Mouse (Mus musculus) liver, embryonic 14.5 days (tissue): Measurements from ENCODE around the gene Tlr4. TPM values are rescaled to one million over a fixed set of nuclear protein-coding genes. Genes with fewer than 3 reads are reported as not detected.

ENCODE experiments used
- ATAC-seq: fragments of 200-750 bp; cut with Nextera tagmentation; 2 replicates; pipeline ENCODE4 v1.8.0; 2017; ENCODE audit warnings: moderate number of reproducible peaks, mild to moderate bottlenecking, moderate library complexity; ENCODE audit not compliant: insufficient read depth
- DNase-seq, 3 experiments: peaks; one replicate each; pipeline ENCODE4 v3.0.0-alpha.2; 2012 to 2013; ENCODE audit warnings: low read depth in 3 of 3, low spot score in 3 of 3
- H3K27ac ChIP-seq: fragments of 300-500 bp; sonication (generic); 2 replicates; pipeline ENCODE4 v1.5.1; 2014; ENCODE audit warnings: moderate library complexity, mild to moderate bottlenecking, control low read depth, inconsistent platforms
- H3K27me3 ChIP-seq: fragments of 300-500 bp; sonication (generic); 2 replicates; pipeline ENCODE4 v1.6.1; 2014; ENCODE audit warnings: mild to moderate bottlenecking, low read length, moderate library complexity; ENCODE audit not compliant: control insufficient read depth, insufficient read depth
- H3K36me3 ChIP-seq: fragments of 300-500 bp; sonication (generic); replicated peaks from 2 replicates; pipeline ENCODE4 v1.6.1; 2014; ENCODE audit warnings: low read depth; ENCODE audit not compliant: control insufficient read depth, insufficient read depth
- H3K4me1 ChIP-seq, 2 experiments: fragments of 200-500 bp in 1 of 2; fragments of 300-500 bp in 1 of 2; sonication (generic) in 1 of 2; replicated peaks; 2 replicates each; pipeline ENCODE4 v1.6.1; 2012 to 2014; ENCODE audit warnings: antibody characterized with exemption in 1 of 2, inconsistent platforms in 1 of 2, low read length in 1 of 2; ENCODE audit not compliant: control insufficient read depth in 2 of 2, insufficient read depth in 2 of 2
- H3K4me2 ChIP-seq: fragments of 300-500 bp; sonication (generic); 2 replicates; pipeline ENCODE4 v1.6.1; 2014; ENCODE audit warnings: low read depth, mild to moderate bottlenecking, control low read depth, moderate library complexity
- H3K4me3 ChIP-seq, 2 experiments: fragments of 200-500 bp in 1 of 2; fragments of 300-500 bp in 1 of 2; sonication (generic) in 1 of 2; 2 replicates each; pipeline ENCODE4 v1.5.1; 2012 to 2014; ENCODE audit warnings: low read depth in 2 of 2, low read length in 2 of 2, mild to moderate bottlenecking in 2 of 2, control low read depth in 1 of 2, inconsistent platforms in 1 of 2, moderate library complexity in 1 of 2; ENCODE audit not compliant: insufficient read depth in 1 of 2
- H3K9ac ChIP-seq: fragments of 300-500 bp; sonication (generic); replicated peaks from 2 replicates; pipeline ENCODE4 v1.6.1; 2014; ENCODE audit warnings: mild to moderate bottlenecking, control low read depth, moderate library complexity
- H3K9me3 ChIP-seq: fragments of 300-500 bp; sonication (generic); 2 replicates; pipeline ENCODE4 v1.6.1; 2016; ENCODE audit warnings: low read length, mixed read lengths; ENCODE audit not compliant: control insufficient read depth
- CTCF ChIP-seq: IDR thresholded peaks from 2 replicates; pipeline ENCODE4 v1.5.1; 2016; ENCODE audit warnings: antibody characterized with exemption, low read depth, control low read depth
- EP300 ChIP-seq: IDR thresholded peaks from 2 replicates; pipeline ENCODE4 v1.6.1; 2016; ENCODE audit warnings: antibody characterized with exemption, low read depth
- WGBS: fragments of 180-500 bp; shearing (Covaris S2); extraction: QIAGEN DNeasy Blood & Tissue Kit; methylation state at CpG from one replicate; pipeline ENCODE4 v1.1.7; 2014; ENCODE audit not compliant: insufficient replicate concordance; 5-methylcytosine and 5-hydroxymethylcytosine counted together
- polyA plus RNA-seq, 2 experiments: library from polyadenylated mRNA; depleted of rRNA in 1 of 2; stranded (reverse) in 1 of 2; unstranded in 1 of 2; fragments of >200 nt; fragmentation: Nextera tagmentation in 1 of 2; extraction: Ambion mirVana in 1 of 2; gene quantifications; 2 replicates each; pipeline versions ENCODE4 v1.2.1 to v1.2.3; 2012 to 2014

Tlr4 gene
- polyA plus RNA-seq, 2 experiments: 0.68 to 2.5 TPM

DNA sequence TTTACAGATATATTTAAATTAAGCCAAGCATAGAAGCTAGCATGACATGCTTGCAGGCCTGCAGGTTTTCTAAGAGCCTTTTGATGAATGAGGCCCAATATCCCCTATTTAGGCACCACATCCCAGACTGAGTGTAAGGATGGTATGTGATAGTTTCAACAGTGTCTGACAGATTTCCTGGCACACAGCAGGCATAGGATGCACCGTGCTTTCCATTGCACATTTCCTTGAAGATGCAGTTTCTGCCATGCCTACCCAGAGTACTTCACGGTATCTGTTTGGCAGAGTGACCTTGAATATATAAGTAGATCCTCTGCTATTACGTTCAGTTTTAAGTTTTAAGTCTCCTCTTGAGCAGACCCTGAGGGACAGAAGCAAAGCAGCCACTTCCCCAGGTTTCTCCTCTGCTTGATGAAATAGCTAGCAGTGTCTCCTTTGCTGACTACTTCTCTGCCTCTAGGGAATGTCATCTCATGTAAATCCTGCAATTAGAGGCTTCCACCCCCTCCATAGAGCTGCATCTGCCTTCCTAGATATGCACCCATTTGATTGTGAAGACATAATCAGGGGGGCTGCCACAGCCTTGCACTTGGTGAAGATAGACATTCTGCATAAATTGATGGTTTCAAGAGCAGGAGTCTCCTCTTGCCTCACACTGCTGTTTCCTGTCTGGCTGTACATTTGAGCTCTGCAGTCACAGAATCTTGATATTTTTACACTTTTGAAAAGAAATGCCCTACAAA, 92.4 kb downstream of the Tlr4 start:
- no peak for DNase-seq
- H3K9me3 ChIP-seq: no peaks in the 10 kb centered on the region
- 65% methylated on average over 3 of the region's 3 CpGs for WGBS
- no peaks in the 10 kb centered on the region for H3K4me1 ChIP-seq
- no peak for ATAC-seq
- H3K27me3 ChIP-seq: no peaks in the 10 kb centered on the region
- TF ChIP-seq EP300 (no peak), CTCF (no peak)
- no peak overlapping the region for H3K9ac ChIP-seq
- no peak overlapping the region for H3K4me2 ChIP-seq
- H3K36me3 ChIP-seq: no peaks in the 10 kb centered on the region
- no peak overlapping the region for H3K4me3 ChIP-seq
- H3K27ac ChIP-seq: no peak overlapping the region

DNA sequence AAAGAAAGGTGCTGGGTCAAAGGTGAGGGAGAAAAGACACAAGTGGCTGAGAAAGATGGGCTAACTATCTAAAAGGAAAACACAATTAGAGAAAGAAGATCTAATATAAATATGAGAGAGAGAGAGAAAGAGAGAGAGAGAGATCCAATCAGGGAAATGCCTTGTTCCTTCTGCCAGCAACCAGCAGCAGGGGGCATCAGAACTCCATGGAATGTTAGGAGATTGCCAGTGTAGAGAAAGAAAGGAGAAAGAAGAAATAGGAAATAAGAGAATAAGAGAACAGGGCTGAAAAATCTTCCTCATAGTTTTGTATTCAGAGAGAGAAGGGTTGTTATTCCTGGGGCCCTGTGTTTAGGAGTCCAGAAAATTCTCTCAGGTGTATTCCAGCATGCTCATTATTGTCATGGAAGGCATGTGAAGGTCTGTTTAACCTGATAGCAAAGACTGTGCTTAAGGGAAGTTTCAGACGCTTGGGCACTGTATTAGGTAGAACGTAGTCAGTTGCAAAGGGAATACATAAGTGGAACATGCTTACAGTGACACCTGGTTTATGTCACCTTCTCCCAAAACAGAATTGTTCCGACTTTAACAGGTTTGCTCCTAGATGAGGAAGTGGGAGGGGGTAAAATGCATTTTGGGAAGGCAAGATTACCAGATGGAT, 96.4 kb downstream of the Tlr4 start:
- no peak overlapping the region for H3K4me3 ChIP-seq
- WGBS: 38% methylated on average over 3 of the region's 3 CpGs
- H3K4me1 ChIP-seq: no peaks in the 10 kb centered on the region
- no peak overlapping the region for H3K9ac ChIP-seq
- no peaks in the 10 kb centered on the region for H3K9me3 ChIP-seq
- ATAC-seq: no peak
- TF ChIP-seq EP300 (no peak), CTCF (peak; percentile 21; the same call in 1 of the 2 replicates)
- H3K36me3 ChIP-seq: no peaks in the 10 kb centered on the region
- H3K27ac ChIP-seq: no peak overlapping the region
- H3K4me2 ChIP-seq: no peak overlapping the region
- H3K27me3 ChIP-seq: no peaks in the 10 kb centered on the region
- no peak for DNase-seq

DNA sequence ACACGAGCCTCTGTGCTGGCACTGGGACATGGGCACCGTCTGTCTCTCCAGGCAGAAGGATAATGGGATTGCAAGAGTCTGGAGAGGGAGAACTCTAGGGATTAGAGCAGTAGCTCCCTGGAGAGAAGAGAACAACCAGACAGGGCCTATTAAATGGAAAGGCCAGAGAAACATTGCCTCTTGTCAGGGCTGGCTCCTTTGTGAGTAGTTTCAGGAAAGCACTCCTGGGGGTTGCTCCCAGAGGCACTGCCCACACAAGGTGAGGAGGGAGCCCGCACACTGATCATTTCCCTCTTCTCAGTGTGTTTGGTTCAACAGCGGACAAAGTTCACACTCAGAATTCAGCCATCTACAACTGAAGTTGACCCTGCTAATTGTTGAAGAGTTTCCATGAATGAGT, 98.7 kb downstream of the Tlr4 start:
- no peak overlapping the region for H3K9ac ChIP-seq
- H3K9me3 ChIP-seq: no peaks in the 10 kb centered on the region
- WGBS: 61% methylated on average over 4 of the region's 4 CpGs
- no peak overlapping the region for H3K4me2 ChIP-seq
- H3K4me3 ChIP-seq: no peak overlapping the region
- H3K4me1 ChIP-seq: no peaks in the 10 kb centered on the region
- ATAC-seq: no peak
- H3K27ac ChIP-seq: no peak overlapping the region
- no peak for DNase-seq
- TF ChIP-seq EP300: no peak
- no peak for TF ChIP-seq CTCF
- no peaks in the 10 kb centered on the region for H3K36me3 ChIP-seq
- H3K27me3 ChIP-seq: no peaks in the 10 kb centered on the region

DNA sequence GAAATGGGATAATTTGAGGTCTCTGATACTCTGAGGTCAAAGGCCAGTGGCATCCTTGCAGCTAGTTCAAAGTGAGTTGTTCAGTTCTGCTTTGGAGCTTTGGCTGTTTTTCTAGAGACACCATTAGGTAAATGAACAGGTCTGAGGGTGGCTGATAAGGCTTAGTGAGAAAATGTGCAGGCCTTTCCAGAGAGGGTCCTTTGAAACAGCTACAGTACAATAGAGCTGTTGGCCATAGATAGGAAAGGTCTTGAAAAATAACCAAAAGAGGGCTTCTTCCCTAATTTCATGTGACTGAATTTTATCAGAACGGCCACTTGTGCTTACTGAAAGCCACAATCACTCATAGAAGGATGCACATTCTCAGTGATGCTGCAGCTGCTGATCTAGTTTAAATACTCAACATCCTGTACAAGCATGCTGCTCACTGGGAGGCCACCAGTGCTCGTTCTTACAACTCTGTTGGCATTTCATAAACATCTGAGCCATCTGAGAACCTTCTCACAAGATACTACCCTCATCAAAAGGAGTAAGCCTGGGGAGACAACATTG, 100.2 kb downstream of the Tlr4 start:
- 14% methylated on average over 2 of the region's 2 CpGs for WGBS
- peak; percentile 47; the same call in 1 of the 2 replicates for ATAC-seq

DNA sequence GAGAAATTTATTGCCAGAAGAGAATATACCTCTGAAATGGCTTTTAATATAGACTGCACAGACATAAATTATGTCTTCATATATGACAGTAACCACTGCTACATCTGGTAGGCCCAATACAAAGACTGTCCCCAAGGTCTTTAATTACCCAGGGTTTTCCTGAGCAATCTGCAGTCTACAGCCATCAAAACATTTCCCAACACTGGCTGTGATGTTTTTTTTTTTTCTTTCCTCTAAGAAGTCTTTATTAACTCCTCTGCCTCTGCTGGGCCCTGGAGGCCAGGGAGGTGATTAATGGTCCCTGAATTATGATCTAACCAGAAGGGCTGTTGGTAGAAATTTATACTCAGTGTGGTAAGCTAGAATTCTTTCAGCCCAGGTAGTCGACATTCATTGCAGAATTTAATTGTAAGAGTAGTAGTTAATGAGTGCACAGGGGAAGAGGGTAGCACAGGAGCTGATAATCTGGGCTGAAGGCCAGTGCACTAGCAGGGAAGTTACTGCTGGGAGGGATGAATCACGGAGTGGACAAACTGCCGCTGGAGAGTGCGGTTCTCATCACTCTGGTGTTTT, 111.2 kb downstream of the Tlr4 start:
- DNase-seq (no peak), ATAC-seq (no peak)
- no peaks in the 10 kb centered on the region for H3K4me1 ChIP-seq
- no peak overlapping the region for H3K9ac ChIP-seq
- TF ChIP-seq EP300 (no peak), CTCF (no peak)
- H3K4me3 ChIP-seq: no peak overlapping the region
- H3K27me3 ChIP-seq: no peaks in the 10 kb centered on the region
- WGBS: 60% methylated on average over 4 of the region's 4 CpGs
- H3K27ac ChIP-seq: no peak overlapping the region
- H3K9me3 ChIP-seq: no peaks in the 10 kb centered on the region
- no peak overlapping the region for H3K4me2 ChIP-seq
- H3K36me3 ChIP-seq: no peaks in the 10 kb centered on the region

More for the DNA sequence above, 100.2 kb downstream of the Tlr4 start:
- no peak overlapping the region for H3K9ac ChIP-seq
- no peak overlapping the region for H3K4me2 ChIP-seq
- H3K9me3 ChIP-seq: no peaks in the 10 kb centered on the region
- no peak overlapping the region for H3K4me3 ChIP-seq
- H3K4me1 ChIP-seq: no peaks in the 10 kb centered on the region
- H3K27me3 ChIP-seq: no peaks in the 10 kb centered on the region
- no peak overlapping the region for H3K27ac ChIP-seq
- no peak for TF ChIP-seq EP300
- no peak for TF ChIP-seq CTCF
- H3K36me3 ChIP-seq: no peaks in the 10 kb centered on the region
- DNase-seq: no peak
